Mouse (Mus musculus) R1 (cell line): ENCODE measurements at regions not wholly inside any gene's neighbourhood (a gene's known extent, or its start where the extent isn't known, plus 50 kb on each side); places are given as distances from the start of the nearest gene placed in this dataset.

ENCODE experiments used
- DNase-seq: peaks from one replicate; pipeline ENCODE4 v3.0.0-alpha.2; 2018; ENCODE audit warnings: low read depth, low spot score

DNA sequence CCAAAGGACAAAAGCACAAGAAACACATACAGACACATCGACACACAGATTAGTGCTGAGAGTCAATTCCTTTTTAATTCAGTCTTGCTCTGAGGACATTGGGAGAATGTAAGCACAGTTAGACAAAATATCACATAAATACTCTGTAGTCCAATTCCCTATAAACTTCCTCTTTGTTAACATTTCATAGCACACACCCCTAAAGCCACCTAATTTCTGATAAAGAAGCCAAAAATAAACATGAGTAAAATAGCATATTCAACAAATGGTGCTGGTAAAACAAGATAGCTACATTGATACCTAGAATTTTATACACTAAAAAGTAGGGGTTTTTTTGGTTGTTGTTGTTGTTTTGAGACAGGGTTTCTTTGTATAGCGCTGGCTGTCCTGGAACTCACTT, 356.6 kb downstream of the Smarca1 start:
- DNase-seq, result no peak

GRCm38 (mm10) chrX:47495056-47495455, 397.7 kb downstream of the Smarca1 start:
- no peak for DNase-seq

- peak; percentile 1 for DNase-seq
Observed at GRCm38 (mm10) chrX:47482728-47483127, 410.0 kb downstream of the Smarca1 start.

GRCm38 (mm10) chrX:47478226-47478625, 414.5 kb downstream of the Smarca1 start:
- DNase-seq, result no peak

- no peak for DNase-seq
Observed at GRCm38 (mm10) chrX:47466721-47467499, 425.9 kb downstream of the Smarca1 start.

- DNase-seq, result no peak
Observed at GRCm38 (mm10) chrX:47461660-47462490, 430.9 kb downstream of the Smarca1 start.
